Mouse (Mus musculus) ovary, postnatal 36 days (tissue): ENCODE data around the gene Mrrf.

Experiments
- DNase-seq: peaks from one replicate; pipeline ENCODE4 v3.0.0; 2022; ENCODE audit warnings: low spot score, mixed read lengths

The Mrrf gene

DNA sequence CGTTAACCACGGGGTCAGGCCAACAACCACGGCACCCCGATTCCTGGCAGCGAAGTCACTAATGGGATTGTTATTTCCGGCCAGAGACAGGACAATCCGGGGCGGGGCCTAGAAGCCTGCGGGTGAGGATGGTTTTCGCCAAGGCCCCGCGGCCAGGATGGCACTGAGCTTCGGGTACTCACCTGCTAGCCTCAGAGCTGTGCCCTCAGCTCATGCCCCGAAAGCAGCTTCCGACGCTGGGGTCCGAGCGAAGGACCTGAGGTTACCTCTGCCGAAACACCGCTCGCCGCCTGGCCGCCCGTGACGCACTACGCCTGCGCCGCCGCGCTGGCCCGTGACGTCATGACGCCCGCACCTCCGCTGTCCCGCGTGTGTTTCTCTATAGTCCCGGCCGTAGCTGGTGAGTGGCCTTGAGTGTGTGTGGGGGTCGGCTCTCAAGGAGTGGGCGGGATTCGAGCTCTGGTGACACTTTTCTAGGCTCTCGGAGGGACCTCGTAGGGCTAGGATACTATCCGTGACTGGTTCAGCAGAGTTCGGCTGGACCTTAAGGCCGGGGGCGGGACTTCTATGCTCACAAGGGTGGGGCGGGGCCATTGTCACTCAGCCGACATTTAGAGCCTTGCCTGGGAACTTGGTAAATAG, at the start of gene Mrrf, which contains the start of gene Rbm18:
Gene Mrrf, plus strand, starts transcription at position 90 of the 642 bp plus-strand sequence.
Gene Rbm18, minus strand, starts transcription at position 474 of the 642 bp plus-strand sequence.
- peak; percentile 91 for DNase-seq

DNA sequence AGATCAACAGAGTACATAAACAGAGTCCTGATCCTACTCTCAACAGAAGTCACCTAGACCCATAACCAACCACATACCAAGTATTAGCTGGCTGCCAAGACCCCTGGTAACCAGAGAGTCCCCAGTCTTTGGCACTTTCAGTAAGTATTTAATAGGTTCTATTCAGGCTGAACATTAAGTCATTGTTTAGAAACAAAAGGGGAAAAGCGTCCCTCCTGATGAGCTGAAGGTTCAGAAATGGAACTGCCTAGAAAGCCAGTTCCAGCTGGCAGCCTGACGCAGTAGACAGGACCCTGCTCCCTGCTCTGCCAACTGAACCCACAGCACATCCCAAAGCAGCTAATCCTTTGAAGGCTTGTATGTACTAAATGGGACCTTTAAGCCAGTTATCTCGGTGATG, 47.0 kb upstream of the Mrrf start:
- DNase-seq, result no peak

GRCm38 (mm10) chr2:36090853-36091741, 45.1 kb upstream of the Mrrf start:
- peak; percentile 61 for DNase-seq

- DNase-seq, result no peak
Observed at GRCm38 (mm10) chr2:36092748-36093147, 43.4 kb upstream of the Mrrf start.

DNA sequence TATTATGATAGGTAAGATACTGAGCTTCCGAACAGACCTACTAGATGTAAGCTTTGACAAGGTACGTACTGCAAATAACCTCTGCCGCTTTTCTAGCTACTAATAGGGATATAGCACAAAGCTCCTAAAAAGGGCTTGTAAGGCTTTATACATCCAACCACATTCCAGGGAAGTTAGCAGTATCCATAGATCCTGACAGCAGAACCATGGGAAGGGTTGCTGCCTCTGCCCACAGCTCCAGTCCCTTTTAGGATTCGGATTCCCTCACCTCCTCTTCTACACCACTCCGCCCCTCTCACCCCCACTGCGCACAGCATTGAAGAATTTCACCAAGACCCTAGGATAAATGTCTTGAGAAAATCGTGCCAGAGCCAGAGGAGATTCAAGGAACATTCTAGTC, 42.9 kb upstream of the Mrrf start:
- no peak for DNase-seq

GRCm38 (mm10) chr2:36093914-36094475, 42.2 kb upstream of the Mrrf start:
- DNase-seq, result no peak

- no peak for DNase-seq
Observed at GRCm38 (mm10) chr2:36097129-36097815, 38.9 kb upstream of the Mrrf start.

DNA sequence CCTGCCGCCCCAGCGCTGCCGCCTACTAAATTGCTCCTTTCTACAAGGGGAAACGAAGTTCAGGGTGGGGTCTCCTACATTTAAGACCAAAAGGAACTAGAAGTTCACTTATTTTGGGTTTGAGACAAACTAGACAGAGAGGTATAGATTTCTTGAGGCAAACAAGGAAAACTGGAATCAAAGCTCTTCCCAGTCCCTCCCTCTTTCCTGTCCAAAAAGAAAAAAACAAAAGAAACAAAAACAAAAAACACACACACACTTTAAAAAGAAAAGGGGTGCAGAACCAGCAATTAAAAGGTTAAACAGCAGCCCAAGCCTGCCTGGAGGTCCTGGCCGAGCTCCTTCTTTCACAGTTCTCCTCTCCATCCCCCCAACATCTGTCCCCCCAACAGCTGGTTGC, 38.2 kb upstream of the Mrrf start:
- no peak for DNase-seq

DNA sequence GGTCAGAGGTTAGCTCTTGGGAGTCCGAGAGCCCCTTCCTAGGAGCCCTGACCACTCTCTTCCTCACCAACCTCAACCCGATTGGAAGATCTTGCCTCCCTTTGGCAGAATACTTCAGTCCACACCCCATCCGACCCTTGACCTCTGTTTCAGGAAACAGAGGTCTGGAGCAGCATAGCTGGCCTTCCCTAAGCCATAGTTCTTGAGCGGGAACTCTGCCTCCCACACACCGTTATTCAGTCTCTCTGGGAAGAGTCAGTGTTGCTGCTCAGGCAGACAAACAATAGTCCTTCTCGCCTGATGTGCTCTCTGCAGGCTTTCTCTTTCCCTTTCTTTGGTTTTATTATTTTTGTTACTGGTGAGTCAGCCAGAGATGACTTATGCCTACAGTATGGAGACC, 36.5 kb upstream of the Mrrf start:
- no peak for DNase-seq

DNA sequence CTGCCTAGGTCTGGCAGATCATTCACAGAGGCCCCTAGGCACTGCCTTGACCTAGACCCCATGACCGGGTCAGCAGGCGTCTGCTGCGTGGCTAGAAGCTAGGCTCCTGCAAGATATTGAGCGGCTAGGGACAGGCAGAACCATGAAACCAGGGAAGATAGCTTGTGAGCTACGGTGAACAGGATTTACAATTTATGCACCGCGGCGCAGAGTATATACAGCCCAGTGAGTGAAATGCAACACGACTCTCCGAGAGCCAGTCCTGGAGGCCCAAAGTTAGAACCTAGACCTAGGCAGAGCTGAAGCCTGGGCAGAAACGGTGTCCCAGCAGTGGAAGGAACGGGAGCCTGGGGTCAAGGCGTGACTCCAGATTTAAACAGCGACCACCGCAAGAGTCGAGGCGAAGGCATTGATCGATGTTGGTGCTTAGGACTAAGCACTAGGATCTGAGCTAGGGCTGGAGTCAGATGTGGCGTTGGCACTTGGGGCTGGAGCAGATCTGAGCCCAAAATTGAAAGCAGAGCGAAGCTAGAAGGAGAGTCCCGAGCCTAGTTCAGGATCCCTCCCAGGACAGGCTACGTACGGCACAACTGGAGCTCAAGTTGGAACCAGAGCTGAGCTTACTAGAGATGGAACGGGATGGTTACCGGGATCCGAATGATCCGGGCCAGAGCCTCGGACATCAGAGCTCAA, 34.2 kb upstream of the Mrrf start:
- DNase-seq, result no peak

GRCm38 (mm10) chr2:36102559-36102946, 33.6 kb upstream of the Mrrf start:
- DNase-seq, result peak; percentile 18

- peak; percentile 10 for DNase-seq
Observed at GRCm38 (mm10) chr2:36103069-36103554, 33.1 kb upstream of the Mrrf start.

DNA sequence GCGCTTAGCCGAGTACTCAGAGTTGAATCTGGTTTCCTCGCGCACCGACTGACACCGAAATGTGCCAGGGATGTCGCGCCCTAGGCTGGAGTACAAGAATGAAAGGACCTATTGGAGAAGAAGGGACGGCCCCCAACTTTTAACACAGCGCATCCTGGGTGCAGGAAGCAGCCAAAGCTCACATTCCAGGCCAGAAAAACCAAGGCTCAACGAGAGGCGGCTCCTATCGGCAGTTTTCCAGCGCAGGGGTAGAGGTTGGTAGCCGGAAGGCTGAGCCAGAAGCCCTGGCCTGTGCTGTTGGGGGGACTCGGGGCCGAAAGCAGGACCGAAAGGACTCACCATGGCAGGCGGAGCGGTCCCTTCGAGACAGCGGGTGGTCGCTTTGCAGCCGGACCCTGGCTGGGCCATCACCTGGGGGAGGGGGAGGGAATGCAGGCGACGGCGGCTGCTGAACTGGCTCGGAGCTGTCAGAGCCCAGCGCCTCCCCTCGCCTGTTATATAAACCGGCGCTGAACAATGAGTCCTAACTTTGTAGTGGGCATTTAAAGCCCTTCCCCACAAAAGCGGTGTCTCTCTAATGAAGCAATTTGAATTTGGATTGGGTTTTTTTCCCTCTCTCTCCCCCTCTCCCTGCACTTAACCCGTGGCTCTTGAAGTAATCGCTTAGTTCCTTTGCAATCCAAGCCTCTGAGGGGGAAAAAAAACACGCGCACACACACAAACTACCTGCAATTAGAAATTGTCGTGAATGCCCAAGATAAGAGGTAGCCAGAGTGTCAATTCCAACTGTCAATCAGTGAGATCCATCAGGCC, 32.4 kb upstream of the Mrrf start:
- peak; percentile 18 for DNase-seq

- DNase-seq, result no peak
Observed at GRCm38 (mm10) chr2:36104436-36104955, 31.7 kb upstream of the Mrrf start.

DNA sequence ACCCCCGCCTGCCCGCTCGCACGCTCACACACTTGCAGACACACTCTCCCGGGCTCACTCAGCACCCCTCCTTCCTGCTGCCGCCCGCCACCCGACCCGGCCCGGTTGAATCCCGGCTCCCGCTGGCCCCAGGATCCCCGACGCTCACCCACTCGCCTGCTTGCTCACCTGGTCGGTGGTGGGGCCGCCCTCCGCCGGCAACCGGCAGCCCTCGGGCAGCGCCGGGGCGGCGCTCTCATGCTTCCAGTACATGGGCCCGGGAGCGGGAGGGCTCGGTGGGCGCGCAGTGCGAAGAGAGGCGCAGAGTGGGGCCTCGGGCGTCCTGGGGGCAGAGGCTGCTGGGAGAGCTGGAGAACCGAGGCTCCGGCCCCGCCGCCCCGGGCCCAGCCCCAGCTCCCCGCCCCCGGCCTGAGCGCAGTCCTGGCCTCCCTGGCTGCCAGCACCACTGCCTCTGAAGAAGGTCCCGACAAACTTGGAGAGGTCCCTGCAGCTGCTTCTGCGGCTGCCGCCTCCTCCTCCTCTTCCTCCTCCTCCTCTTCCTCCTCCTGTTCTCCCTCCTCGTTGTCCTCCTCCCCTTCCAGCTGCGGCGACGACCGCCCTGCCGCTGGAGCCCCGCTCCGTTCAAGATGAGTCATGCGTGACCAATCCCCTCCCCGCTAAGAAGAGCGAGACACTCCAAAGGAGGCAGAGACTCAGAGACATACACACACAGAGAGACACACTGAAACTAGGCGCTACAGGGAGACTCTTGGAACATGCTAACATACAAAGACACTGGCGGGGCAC, 31.0 kb upstream of the Mrrf start, which contains the start of gene Lhx6:
Gene Lhx6, minus strand, starts transcription at position 453 of the 786 bp plus-strand sequence.
- DNase-seq, result no peak

DNA sequence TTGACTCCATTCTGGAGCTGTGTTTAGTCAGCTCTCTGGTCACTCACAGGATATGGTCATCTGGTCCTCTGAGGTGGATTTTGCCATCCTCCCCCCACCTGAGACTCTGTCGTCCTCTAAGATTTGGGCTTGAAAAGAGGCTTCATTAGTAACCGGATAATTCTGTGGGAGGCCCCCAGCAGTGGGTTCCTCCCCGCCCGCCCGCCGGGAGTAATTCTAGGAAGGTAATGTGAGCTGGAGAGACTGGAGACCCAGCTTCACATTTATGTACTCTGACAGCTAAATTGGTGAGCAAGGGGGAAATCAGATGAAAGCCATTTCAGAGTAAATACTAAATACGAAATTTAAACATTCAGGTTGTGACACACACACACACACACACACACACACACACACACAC, 27.6 kb upstream of the Mrrf start:
- DNase-seq, result no peak

- DNase-seq, result no peak
Observed at GRCm38 (mm10) chr2:36112632-36113031, 23.6 kb upstream of the Mrrf start.

DNA sequence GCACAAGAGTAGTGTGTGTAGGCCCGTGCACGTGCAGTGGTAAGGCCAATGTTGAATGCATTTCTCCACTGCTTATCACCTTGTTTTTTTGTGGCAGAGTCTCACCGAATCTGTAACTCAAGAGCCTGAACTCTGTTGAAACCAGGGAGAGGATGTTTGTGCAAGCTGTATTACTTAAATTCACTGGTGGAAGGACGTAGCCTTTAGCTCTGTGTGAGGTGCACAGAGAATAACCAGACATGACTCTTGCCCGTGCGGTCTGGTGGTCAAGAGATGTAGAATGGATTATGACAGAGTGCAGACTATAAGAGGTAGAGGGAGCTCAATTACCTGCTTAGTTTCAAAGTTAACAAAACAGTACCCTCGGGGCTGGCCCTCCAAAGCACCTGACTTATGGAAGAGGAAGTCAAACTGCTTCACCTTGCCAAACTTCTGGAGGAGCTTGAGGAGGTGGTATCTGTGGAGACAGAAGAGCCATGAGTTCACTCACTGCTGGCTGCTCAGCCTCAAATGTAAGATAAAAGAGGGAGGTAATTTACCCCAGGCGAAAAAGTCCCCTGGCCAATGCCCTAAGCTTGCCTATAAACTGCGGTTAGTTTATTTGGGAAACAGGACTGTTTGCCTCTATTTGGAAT, 9.3 kb upstream of the Mrrf start:
- DNase-seq, result no peak

- DNase-seq, result no peak
Observed at GRCm38 (mm10) chr2:36127973-36128372, 8.2 kb upstream of the Mrrf start.
